Mouse (Mus musculus): Measurements from ENCODE around the gene Acadsb. TPM values are rescaled to one million over a fixed set of nuclear protein-coding genes. Genes with fewer than 3 reads are reported as not detected.

Acadsb gene
- polyA plus RNA-seq, 1 experiment from 2014 or later: 82.8 TPM

GRCm38 (mm10) chr7:131469506-131469905, 59.1 kb downstream of the Acadsb start:
- Histone ChIP-seq H3K4me2 (no peak overlapping the region), H3K9ac (no peak overlapping the region), H3K9me3 (0 out of 2 replicates have a peak, but pooled peaks cover 6% of the 10 kb centered on the region), H3K36me3 (no peaks in the 10 kb centered on the region), H3K4me1 (replicated peaks) (peaks cover 22% of the 10 kb centered on the region), H3K27ac (replicated peaks) (no peak overlapping the region), H3K4me3 (no peak overlapping the region), H3K27me3 (peaks cover 8% of the 10 kb centered on the region; the same call in 1 of the 2 replicates)
- 77% methylated on average over 3 of the region's 3 CpGs for whole genome bisulfite sequencing
- no peak for ATAC-seq (ENCODE audit: low read depth)

GRCm38 (mm10) chr7:131471551-131471950, 61.1 kb downstream of the Acadsb start:
- H3K9me3 ChIP-seq: 0 out of 2 replicates have a peak, but pooled peaks cover 6% of the 10 kb centered on the region
- H3K27me3 ChIP-seq: peaks cover 8% of the 10 kb centered on the region; the same call in 1 of the 2 replicates
- 88% methylated on average over 5 of the region's 5 CpGs for WGBS
- no peak overlapping the region for H3K4me2 ChIP-seq
- no peak overlapping the region for H3K4me3 ChIP-seq
- no peak overlapping the region for H3K27ac ChIP-seq (replicated peaks)
- ATAC-seq (ENCODE audit: low read depth): no peak
- H3K4me1 ChIP-seq (replicated peaks): peaks cover 9% of the 10 kb centered on the region
- H3K9ac ChIP-seq: no peak overlapping the region
- no peaks in the 10 kb centered on the region for H3K36me3 ChIP-seq

GRCm38 (mm10) chr7:131477140-131477539, 66.7 kb downstream of the Acadsb start:
- peaks cover 10% of the 10 kb centered on the region for H3K27me3 ChIP-seq
- H3K4me3 ChIP-seq: no peak overlapping the region
- no peak overlapping the region for H3K4me2 ChIP-seq
- H3K4me1 ChIP-seq (replicated peaks): peaks cover 7% of the 10 kb centered on the region; the same call in 1 of the 2 replicates
- no peak for ATAC-seq (ENCODE audit: low read depth)
- H3K9me3 ChIP-seq: no peaks in the 10 kb centered on the region
- no peak overlapping the region for H3K27ac ChIP-seq (replicated peaks)
- 8% methylated on average over 8 of the region's 8 CpGs for WGBS
- no peak overlapping the region for H3K9ac ChIP-seq
- H3K36me3 ChIP-seq: no peaks in the 10 kb centered on the region

GRCm38 (mm10) chr7:131478403-131478802, 68.0 kb downstream of the Acadsb start:
- Histone ChIP-seq H3K36me3 (no peaks in the 10 kb centered on the region), H3K4me1 (replicated peaks) (peaks cover 7% of the 10 kb centered on the region; the same call in 1 of the 2 replicates), H3K9ac (no peak overlapping the region), H3K9me3 (no peaks in the 10 kb centered on the region), H3K4me3 (no peak overlapping the region), H3K27ac (replicated peaks) (no peak overlapping the region), H3K4me2 (no peak overlapping the region), H3K27me3 (peaks cover 12% of the 10 kb centered on the region)
- ATAC-seq (ENCODE audit: low read depth): no peak
- WGBS: 95% methylated on average over 5 of the region's 5 CpGs

Other genes with a start within 250 kb of the Acadsb start
- gene 5430419D17Rik, start 236.2 kb upstream of the Acadsb start, polyA plus RNA-seq (2015; fragmentation: Nextera tagmentation; extraction: Ambion mirVana): not detected in 2 replicates
- not detected in 2 replicates for gene Cuzd1, start 88.3 kb upstream of the Acadsb start, polyA plus RNA-seq (2015; fragmentation: Nextera tagmentation; extraction: Ambion mirVana)
- gene Fam24b, start 81.1 kb upstream of the Acadsb start, polyA plus RNA-seq (2015; fragmentation: Nextera tagmentation; extraction: Ambion mirVana): not detected in 2 replicates
- gene Fam24a, start 76.7 kb upstream of the Acadsb start, polyA plus RNA-seq (2015; fragmentation: Nextera tagmentation; extraction: Ambion mirVana): not detected in 2 replicates
- gene 2310057M21Rik, start 47.8 kb upstream of the Acadsb start, polyA plus RNA-seq (2015; fragmentation: Nextera tagmentation; extraction: Ambion mirVana): 24.3 and 29.0 TPM in 2 replicates
- gene Pstk, start 39.5 kb upstream of the Acadsb start, polyA plus RNA-seq (2015; fragmentation: Nextera tagmentation; extraction: Ambion mirVana): 42.1 and 50.4 TPM in 2 replicates
- gene Ikzf5, start 80 bp upstream of the Acadsb start, polyA plus RNA-seq (2015; fragmentation: Nextera tagmentation; extraction: Ambion mirVana): 12.6 and 15.5 TPM in 2 replicates
- 0.52 and 1.0 TPM in 2 replicates for gene Hmx3, start 132.3 kb downstream of the Acadsb start, polyA plus RNA-seq (2015; fragmentation: Nextera tagmentation; extraction: Ambion mirVana)
- 1.2 and 1.5 TPM in 2 replicates for gene Hmx2, start 138.2 kb downstream of the Acadsb start, polyA plus RNA-seq (2015; fragmentation: Nextera tagmentation; extraction: Ambion mirVana)
- gene Bub3, start 149.6 kb downstream of the Acadsb start, polyA plus RNA-seq (2015; fragmentation: Nextera tagmentation; extraction: Ambion mirVana): 148 and 173 TPM in 2 replicates